Mouse (Mus musculus): ENCODE measurements around the gene BC003965.

The BC003965 gene

GRCm38 (mm10) chr17:25184129-25184691 lies at the start of gene BC003965:
Gene BC003965 (plus strand): TSS chr17:25184554.
- peak; percentile 97 to 98 for DNase-seq (ENCODE audit: low spot score in 2 of 2)

GRCm38 (mm10) chr17:25135622-25136021 lies 48.7 kb upstream of the BC003965 start:
- no peak for DNase-seq (ENCODE audit: low spot score in 2 of 2)

GRCm38 (mm10) chr17:25138803-25139202 lies 45.6 kb upstream of the BC003965 start:
- no peak for DNase-seq (ENCODE audit: low spot score in 2 of 2)

- DNase-seq (ENCODE audit: low spot score in 2 of 2), result no peak
Measured at GRCm38 (mm10) chr17:25139960-25140359, 44.4 kb upstream of the BC003965 start.

GRCm38 (mm10) chr17:25162161-25162560 lies 22.2 kb upstream of the BC003965 start, which contains the start of gene Ccdc154:
Gene Ccdc154 (plus strand): TSS chr17:25162461.
- DNase-seq (ENCODE audit: low spot score in 2 of 2), result no peak

- DNase-seq (ENCODE audit: low spot score in 2 of 2), result no peak
Measured at GRCm38 (mm10) chr17:25163387-25163786, 21.0 kb upstream of the BC003965 start.

- no peak for DNase-seq (ENCODE audit: low spot score in 2 of 2)
Measured at GRCm38 (mm10) chr17:25164770-25165169, 19.6 kb upstream of the BC003965 start.

GRCm38 (mm10) chr17:25165970-25166671 lies 18.2 kb upstream of the BC003965 start:
- DNase-seq (ENCODE audit: low spot score in 2 of 2), result no peak

- DNase-seq (ENCODE audit: low spot score in 2 of 2), result no peak
Measured at GRCm38 (mm10) chr17:25169706-25170105, 14.6 kb upstream of the BC003965 start.

GRCm38 (mm10) chr17:25172558-25172957 lies 11.8 kb upstream of the BC003965 start:
- DNase-seq (ENCODE audit: low spot score in 2 of 2), result no peak

- no peak for DNase-seq (ENCODE audit: low spot score in 2 of 2)
Measured at GRCm38 (mm10) chr17:25175411-25175810, 8.9 kb upstream of the BC003965 start, which contains the start of gene Gm38655. Gene Gm38655 (minus strand): TSS chr17:25175471.

GRCm38 (mm10) chr17:25183232-25183631 lies 1.1 kb upstream of the BC003965 start:
- DNase-seq (ENCODE audit: low spot score in 2 of 2), result no peak

- no peak for DNase-seq (ENCODE audit: low spot score in 2 of 2)
Measured at GRCm38 (mm10) chr17:25184961-25185360, 607 bp downstream of the BC003965 start.

- no peak for DNase-seq (ENCODE audit: low spot score in 2 of 2)
Measured at GRCm38 (mm10) chr17:25187784-25188149, 3.4 kb downstream of the BC003965 start.

GRCm38 (mm10) chr17:25188150-25189031 lies 4.0 kb downstream of the BC003965 start, which contains the start of gene Unkl:
Gene Unkl (plus strand): TSS chr17:25188397.
- peak; percentile 56 to 73 for DNase-seq (ENCODE audit: low spot score in 2 of 2)

- no peak for DNase-seq (ENCODE audit: low spot score in 2 of 2)
Measured at GRCm38 (mm10) chr17:25189091-25189490, 4.7 kb downstream of the BC003965 start.

GRCm38 (mm10) chr17:25202401-25202800 lies 18.0 kb downstream of the BC003965 start:
- no peak for DNase-seq (ENCODE audit: low spot score in 2 of 2)

GRCm38 (mm10) chr17:25210006-25210405 lies 25.7 kb downstream of the BC003965 start:
- no peak for DNase-seq (ENCODE audit: low spot score in 2 of 2)

- no peak for DNase-seq (ENCODE audit: low spot score in 2 of 2)
Measured at GRCm38 (mm10) chr17:25210680-25211466, 26.5 kb downstream of the BC003965 start.

- DNase-seq (ENCODE audit: low spot score in 2 of 2), result no peak
Measured at GRCm38 (mm10) chr17:25211705-25212104, 27.4 kb downstream of the BC003965 start.

GRCm38 (mm10) chr17:25215431-25215830 lies 31.1 kb downstream of the BC003965 start:
- DNase-seq (ENCODE audit: low spot score in 2 of 2), result no peak
